Mouse (Mus musculus) intestine, embryonic 16.5 days (tissue): ENCODE results near the gene Slc25a13. TPM values are rescaled to one million over a fixed set of nuclear protein-coding genes. Genes with fewer than 3 reads are reported as not detected.

ENCODE experiments used
- ATAC-seq: fragments of 200-750 bp; cut with Nextera tagmentation; 2 replicates; pipeline ENCODE4 v1.8.0; 2017; ENCODE audit warnings: moderate TSS enrichment, moderate library complexity
- H3K27ac ChIP-seq: fragments of 300-500 bp; sonication (generic); 2 replicates; pipeline ENCODE4 v1.5.1; 2014; ENCODE audit warnings: mild to moderate bottlenecking, low read length
- H3K27me3 ChIP-seq: fragments of 300-500 bp; sonication (generic); replicated peaks from 2 replicates; pipeline ENCODE4 v1.6.1; 2014; ENCODE audit warnings: low read length, control low read depth, mixed read lengths; ENCODE audit not compliant: control insufficient read depth, insufficient read depth
- H3K36me3 ChIP-seq: fragments of 300-500 bp; sonication (generic); 2 replicates; pipeline ENCODE4 v1.6.1; 2014; ENCODE audit warnings: low read length, control low read depth; ENCODE audit not compliant: control insufficient read depth, insufficient read depth
- H3K4me1 ChIP-seq: fragments of 300-500 bp; sonication (generic); 2 replicates; pipeline ENCODE4 v1.6.1; 2014; ENCODE audit warnings: low read length, control low read depth, mixed read lengths; ENCODE audit not compliant: control insufficient read depth, insufficient read depth
- H3K4me2 ChIP-seq: fragments of 300-500 bp; sonication (generic); 2 replicates; pipeline ENCODE4 v1.6.1; 2014; ENCODE audit warnings: low read depth, low read length, control low read depth
- H3K4me3 ChIP-seq: fragments of 300-500 bp; sonication (generic); 2 replicates; pipeline ENCODE4 v1.5.1; 2014; ENCODE audit warnings: mild to moderate bottlenecking, low read length
- H3K9ac ChIP-seq: fragments of 300-500 bp; sonication (generic); 2 replicates; pipeline ENCODE4 v1.6.1; 2014; ENCODE audit warnings: low read depth, low read length
- H3K9me3 ChIP-seq: fragments of 300-500 bp; sonication (generic); 2 replicates; pipeline ENCODE4 v1.6.1; 2016; ENCODE audit warnings: low read length, control low read depth; ENCODE audit not compliant: control insufficient read depth
- WGBS: fragments of 180-500 bp; shearing (Covaris S2); extraction: QIAGEN DNeasy Blood & Tissue Kit; methylation state at CpG from one replicate; pipeline ENCODE4 v1.1.7; 2014; 5-methylcytosine and 5-hydroxymethylcytosine counted together
- polyA plus RNA-seq: library from polyadenylated mRNA; unstranded; fragments of >200 nt; fragmentation: Nextera tagmentation; extraction: Ambion mirVana; gene quantifications from 2 replicates; pipeline ENCODE4 v1.2.1, GENCODE M21; 2015

The Slc25a13 gene
- polyA plus RNA-seq, 1 experiment from 2014 or later: 53.1 TPM

- H3K4me3 ChIP-seq: no peak overlapping the region
- no peaks in the 10 kb centered on the region for H3K4me1 ChIP-seq
- no peaks in the 10 kb centered on the region for H3K9me3 ChIP-seq
- H3K4me2 ChIP-seq: no peak overlapping the region
- H3K27ac ChIP-seq: no peak overlapping the region
- WGBS: 85% methylated on average over 7 of the region's 7 CpGs
- H3K36me3 ChIP-seq: no peaks in the 10 kb centered on the region
- no peak for ATAC-seq
- no peaks in the 10 kb centered on the region for H3K27me3 ChIP-seq
- no peak overlapping the region for H3K9ac ChIP-seq
Observed at GRCm38 (mm10) chr6:6113776-6114175, 103.2 kb downstream of the Slc25a13 start.

GRCm38 (mm10) chr6:6112767-6113528 is 104.0 kb downstream of the Slc25a13 start:
- no peak overlapping the region for H3K4me3 ChIP-seq
- 76% methylated on average over 10 of the region's 10 CpGs for WGBS
- H3K9ac ChIP-seq: no peak overlapping the region

GRCm38 (mm10) chr6:6107419-6107966 is 109.5 kb downstream of the Slc25a13 start:
- no peak for ATAC-seq
- no peak overlapping the region for H3K27ac ChIP-seq
- H3K4me1 ChIP-seq: peaks cover 5% of the 10 kb centered on the region
- H3K9ac ChIP-seq: no peak overlapping the region
- H3K4me3 ChIP-seq: no peak overlapping the region
- H3K27me3 ChIP-seq: no peaks in the 10 kb centered on the region
- 62% methylated on average over 5 of the region's 5 CpGs for WGBS
- H3K36me3 ChIP-seq: no peaks in the 10 kb centered on the region
- no peak overlapping the region for H3K4me2 ChIP-seq
- H3K9me3 ChIP-seq: no peaks in the 10 kb centered on the region

More at GRCm38 (mm10) chr6:6112767-6113528, 104.0 kb downstream of the Slc25a13 start:
- H3K36me3 ChIP-seq: no peaks in the 10 kb centered on the region
- no peaks in the 10 kb centered on the region for H3K4me1 ChIP-seq
- no peak overlapping the region for H3K27ac ChIP-seq
- no peaks in the 10 kb centered on the region for H3K27me3 ChIP-seq
- H3K9me3 ChIP-seq: no peaks in the 10 kb centered on the region
- ATAC-seq: no peak
- no peak overlapping the region for H3K4me2 ChIP-seq

- Histone ChIP-seq H3K36me3 (no peaks in the 10 kb centered on the region), H3K9me3 (no peaks in the 10 kb centered on the region), H3K9ac (no peak overlapping the region), H3K4me1 (peaks cover 11% of the 10 kb centered on the region), H3K4me3 (no peak overlapping the region), H3K4me2 (no peak overlapping the region), H3K27ac (no peak overlapping the region), H3K27me3 (no peaks in the 10 kb centered on the region)
- ATAC-seq: no peak
- 94% methylated on average over 9 of the region's 9 CpGs for WGBS
Observed at GRCm38 (mm10) chr6:6105586-6105985, 111.4 kb downstream of the Slc25a13 start.

GRCm38 (mm10) chr6:6103469-6103868 is 113.5 kb downstream of the Slc25a13 start:
- ATAC-seq: no peak
- Histone ChIP-seq H3K27me3 (no peaks in the 10 kb centered on the region), H3K9me3 (no peaks in the 10 kb centered on the region), H3K4me2 (no peak overlapping the region), H3K4me3 (no peak overlapping the region), H3K4me1 (peaks cover 11% of the 10 kb centered on the region), H3K27ac (no peak overlapping the region), H3K36me3 (no peaks in the 10 kb centered on the region), H3K9ac (no peak overlapping the region)
- WGBS: 76% methylated on average over 2 of the region's 2 CpGs

- no peak overlapping the region for H3K4me3 ChIP-seq
- no peak overlapping the region for H3K27ac ChIP-seq
- peaks cover 11% of the 10 kb centered on the region for H3K4me1 ChIP-seq
- 65% methylated on average over 4 of the region's 4 CpGs for WGBS
- H3K4me2 ChIP-seq: no peak overlapping the region
- ATAC-seq: no peak
- no peaks in the 10 kb centered on the region for H3K36me3 ChIP-seq
- no peaks in the 10 kb centered on the region for H3K27me3 ChIP-seq
- H3K9ac ChIP-seq: no peak overlapping the region
- no peaks in the 10 kb centered on the region for H3K9me3 ChIP-seq
Observed at GRCm38 (mm10) chr6:6101605-6102004, 115.4 kb downstream of the Slc25a13 start.

- H3K9ac ChIP-seq: no peak overlapping the region
- H3K4me1 ChIP-seq: peaks cover 11% of the 10 kb centered on the region
- H3K36me3 ChIP-seq: no peaks in the 10 kb centered on the region
- no peaks in the 10 kb centered on the region for H3K27me3 ChIP-seq
- no peak overlapping the region for H3K4me2 ChIP-seq
- peak; percentile 93 for ATAC-seq
- no peaks in the 10 kb centered on the region for H3K9me3 ChIP-seq
- no peak overlapping the region for H3K27ac ChIP-seq
- no peak overlapping the region for H3K4me3 ChIP-seq
- 70% methylated on average over 9 of the region's 9 CpGs for WGBS
Observed at GRCm38 (mm10) chr6:6100892-6101480, 116.0 kb downstream of the Slc25a13 start.

GRCm38 (mm10) chr6:6093978-6094377 is 123.0 kb downstream of the Slc25a13 start:
- Histone ChIP-seq H3K9me3 (no peaks in the 10 kb centered on the region), H3K27ac (no peak overlapping the region), H3K4me1 (no peaks in the 10 kb centered on the region), H3K4me2 (no peak overlapping the region), H3K4me3 (no peak overlapping the region), H3K27me3 (no peaks in the 10 kb centered on the region), H3K36me3 (no peaks in the 10 kb centered on the region), H3K9ac (no peak overlapping the region)
- ATAC-seq: 0 out of 2 replicates have a peak, but pooled peaks have one; percentile 9
- WGBS: 65% methylated on average over 3 of the region's 3 CpGs

- Histone ChIP-seq H3K4me1 (no peaks in the 10 kb centered on the region), H3K4me2 (no peak overlapping the region), H3K9ac (no peak overlapping the region), H3K36me3 (no peaks in the 10 kb centered on the region), H3K9me3 (no peaks in the 10 kb centered on the region), H3K4me3 (no peak overlapping the region), H3K27ac (no peak overlapping the region), H3K27me3 (no peaks in the 10 kb centered on the region)
- WGBS: 70% methylated on average over 3 of the region's 3 CpGs
- ATAC-seq: peak; percentile 28; the same call in 1 of the 2 replicates
Observed at GRCm38 (mm10) chr6:6093522-6093921, 123.5 kb downstream of the Slc25a13 start.
